Mouse (Mus musculus) heart, postnatal 36 days (tissue): ENCODE results near the gene Gm5105. TPM values are rescaled to one million over a fixed set of nuclear protein-coding genes. Genes with fewer than 3 reads are reported as not detected.

Source experiments
- total RNA-seq, 2 experiments: library from RNA; stranded (reverse); gene quantifications; 2 replicates each; pipeline ENCODE4 v1.2.3; 2021

Gene Gm5105
- total RNA-seq, 2 experiments from 2014 or later, result 0.64 to 0.81 TPM

Other genes with a start within 250 kb of the Gm5105 start
- gene H2afz, start 202.9 kb downstream of the Gm5105 start, total RNA-seq, result 10 to 100 TPM; 60.4 to 61.0 TPM
- 1 to 10 TPM; 8.4 to 8.8 TPM for gene Dnajb14, start 199.7 kb downstream of the Gm5105 start, total RNA-seq
- 10 to 100 TPM; 91.1 to 93.8 TPM for gene Lamtor3, start 148.9 kb downstream of the Gm5105 start, total RNA-seq
- 1 to 10 TPM; 4.5 to 5.1 TPM for gene Dapp1, start 85.8 kb downstream of the Gm5105 start, total RNA-seq
- 10 to 100 TPM; 52.5 to 58.2 TPM for gene 1110002E22Rik, start 2.3 kb downstream of the Gm5105 start, total RNA-seq
- 1 to 10 TPM; 2.3 to 3.2 TPM for gene Trmt10a, start 76.1 kb upstream of the Gm5105 start, total RNA-seq
- gene Mttp, start 77.6 kb upstream of the Gm5105 start, total RNA-seq, result 1 to 10 TPM; 5.4 to 6.2 TPM
- not detected for gene 4930579F01Rik, start 126.4 kb upstream of the Gm5105 start, total RNA-seq
- under 1 TPM; 0.11 to 0.17 TPM for gene Adh7, start 150.4 kb upstream of the Gm5105 start, total RNA-seq
- 10 to 100 TPM; 36.9 to 67.4 TPM for gene Adh1, start 193.6 kb upstream of the Gm5105 start, total RNA-seq
- gene Adh6a, start 245.9 kb upstream of the Gm5105 start, total RNA-seq, result not detected